Mouse (Mus musculus): ENCODE results near the gene Abcf1. TPM values are rescaled to one million over a fixed set of nuclear protein-coding genes. Genes with fewer than 3 reads are reported as not detected.

Abcf1 gene
- total and polyA plus RNA-seq, 2 experiments from 2014 or later: 47.7 to 94.5 TPM

DNA sequence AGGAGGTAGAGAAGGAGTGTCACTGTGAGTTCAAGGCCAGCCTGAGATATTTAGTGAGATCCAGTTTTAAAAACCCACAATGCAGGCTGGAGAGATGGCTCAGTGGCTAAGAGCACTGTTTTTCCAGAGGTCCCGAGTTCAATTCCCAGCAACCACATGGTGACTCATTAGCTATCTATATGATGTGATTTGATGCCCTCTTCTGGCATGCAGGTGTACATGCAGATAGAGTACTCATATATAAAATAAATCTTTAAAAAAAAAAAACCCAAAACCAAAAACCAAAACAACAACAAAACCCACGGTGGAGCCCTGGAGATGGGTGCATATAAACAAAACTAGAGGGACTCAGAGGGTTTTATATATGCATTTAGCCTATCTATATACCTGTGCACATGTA is 62.0 kb downstream of the Abcf1 start:
- no peak overlapping the region for H3K9ac ChIP-seq (replicated peaks; ENCODE audit: low read length)
- no peaks in the 10 kb centered on the region for H3K9me3 ChIP-seq (ENCODE audit: low read length)
- peak; percentile 31; the same call in 1 of the 2 replicates for TF ChIP-seq CTCF (IDR thresholded peaks at IDR 0.05; ENCODE audit: low read depth)
- no peak overlapping the region for H3K4me3 ChIP-seq (ENCODE audit: low read length)
- no peak overlapping the region for H3K27ac ChIP-seq
- DNase-seq (ENCODE audit: low spot score) (no peak), ATAC-seq (no peak)
- no peak overlapping the region for H3K4me2 ChIP-seq (ENCODE audit: low read depth, low read length)
- peaks cover 24% of the 10 kb centered on the region for H3K36me3 ChIP-seq (ENCODE audit: insufficient read depth, low read length)
- peaks cover 14% of the 10 kb centered on the region for H3K4me1 ChIP-seq (ENCODE audit: insufficient read depth, low read length)
- H3K27me3 ChIP-seq (ENCODE audit: insufficient read depth, low read length): no peaks in the 10 kb centered on the region
- 78% methylated on average over 2 of the region's 2 CpGs for WGBS

MicroRNA genes within 50 kb of the gene (microRNA counts, 519-probe panel; counts per million panel counts)
- microRNA mmu-miR-1894-3p (948 counts per million, percentile 11 among the panel's probes with 10 or more counts), microRNA mmu-miR-1894-5p (not detected), microRNA mmu-miR-877 (not detected)

Small RNAs within 50 kb of the gene (microRNA-seq; reads per million reads assigned to microRNA genes)
- gene Mir1894 (0 to 0.36 reads per million in 2 experiments), gene Mir877 (106 to 119 reads per million in 2 experiments)

Other genes with a start within 250 kb of the Abcf1 start
- 13.7 and 19.4 TPM in 2 replicates for gene Ier3, start 148.1 kb downstream of the Abcf1 start, total RNA-seq (2014; rRNA removed)
- gene Ier3, start 148.1 kb downstream of the Abcf1 start, polyA plus RNA-seq (2015; fragmentation: Nextera tagmentation; extraction: Ambion mirVana): 18.3 and 19.4 TPM in 2 replicates
- 94.1 and 142 TPM in 2 replicates for gene Flot1, start 146.5 kb downstream of the Abcf1 start, total RNA-seq (2014; rRNA removed)
- gene Flot1, start 146.5 kb downstream of the Abcf1 start, polyA plus RNA-seq (2015; fragmentation: Nextera tagmentation; extraction: Ambion mirVana): 162 TPM in 2 replicates
- gene Tubb5, start 131.5 kb downstream of the Abcf1 start, total RNA-seq (2014; rRNA removed): 3,311 and 3,326 TPM in 2 replicates
- gene Tubb5, start 131.5 kb downstream of the Abcf1 start, polyA plus RNA-seq (2015; fragmentation: Nextera tagmentation; extraction: Ambion mirVana): 1,502 and 1,606 TPM in 2 replicates
- 14.7 and 26.7 TPM in 2 replicates for gene Mdc1, start 128.2 kb downstream of the Abcf1 start, total RNA-seq (2014; rRNA removed)
- 3.9 and 4.1 TPM in 2 replicates for gene Mdc1, start 128.2 kb downstream of the Abcf1 start, polyA plus RNA-seq (2015; fragmentation: Nextera tagmentation; extraction: Ambion mirVana)
- 14.7 and 27.2 TPM in 2 replicates for gene Nrm, start 108.4 kb downstream of the Abcf1 start, total RNA-seq (2014; rRNA removed)
- gene Nrm, start 108.4 kb downstream of the Abcf1 start, polyA plus RNA-seq (2015; fragmentation: Nextera tagmentation; extraction: Ambion mirVana): 24.6 and 25.7 TPM in 2 replicates
- 32.0 and 34.3 TPM in 2 replicates for gene Ppp1r18, start 104.2 kb downstream of the Abcf1 start, total RNA-seq (2014; rRNA removed)
- gene Ppp1r18, start 104.2 kb downstream of the Abcf1 start, polyA plus RNA-seq (2015; fragmentation: Nextera tagmentation; extraction: Ambion mirVana): 18.4 and 19.3 TPM in 2 replicates
- gene Dhx16, start 89.9 kb downstream of the Abcf1 start, total RNA-seq (2014; rRNA removed): 31.3 and 33.2 TPM in 2 replicates
- gene Dhx16, start 89.9 kb downstream of the Abcf1 start, polyA plus RNA-seq (2015; fragmentation: Nextera tagmentation; extraction: Ambion mirVana): 22.9 and 23.1 TPM in 2 replicates
- gene 2310061I04Rik, start 72.3 kb downstream of the Abcf1 start, total RNA-seq (2014; rRNA removed): 39.8 and 49.2 TPM in 2 replicates
- 69.0 and 74.3 TPM in 2 replicates for gene 2310061I04Rik, start 72.3 kb downstream of the Abcf1 start, polyA plus RNA-seq (2015; fragmentation: Nextera tagmentation; extraction: Ambion mirVana)
- 163 and 169 TPM in 2 replicates for gene Atat1, start 59.7 kb downstream of the Abcf1 start, total RNA-seq (2014; rRNA removed)
- 222 and 225 TPM in 2 replicates for gene Atat1, start 59.7 kb downstream of the Abcf1 start, polyA plus RNA-seq (2015; fragmentation: Nextera tagmentation; extraction: Ambion mirVana)
- 42.9 and 45.9 TPM in 2 replicates for gene Mrps18b, start 53.4 kb downstream of the Abcf1 start, total RNA-seq (2014; rRNA removed)
- 66.6 and 72.2 TPM in 2 replicates for gene Mrps18b, start 53.4 kb downstream of the Abcf1 start, polyA plus RNA-seq (2015; fragmentation: Nextera tagmentation; extraction: Ambion mirVana)
- gene Ppp1r10, start 53.3 kb downstream of the Abcf1 start, total RNA-seq (2014; rRNA removed): 37.5 and 44.0 TPM in 2 replicates
- 20.3 and 22.5 TPM in 2 replicates for gene Ppp1r10, start 53.3 kb downstream of the Abcf1 start, polyA plus RNA-seq (2015; fragmentation: Nextera tagmentation; extraction: Ambion mirVana)
- 101 and 106 TPM in 2 replicates for gene Gnl1, start 10.1 kb upstream of the Abcf1 start, total RNA-seq (2014; rRNA removed)
- gene Gnl1, start 10.1 kb upstream of the Abcf1 start, polyA plus RNA-seq (2015; fragmentation: Nextera tagmentation; extraction: Ambion mirVana): 75.8 and 76.2 TPM in 2 replicates
- 39.9 and 46.7 TPM in 2 replicates for gene Prr3, start 10.5 kb upstream of the Abcf1 start, total RNA-seq (2014; rRNA removed)
- gene Prr3, start 10.5 kb upstream of the Abcf1 start, polyA plus RNA-seq (2015; fragmentation: Nextera tagmentation; extraction: Ambion mirVana): 72.7 and 81.9 TPM in 2 replicates
- gene H2-T24, start 50.8 kb upstream of the Abcf1 start, total RNA-seq (2014; rRNA removed): 0.10 and 0.11 TPM in 2 replicates
- gene H2-T24, start 50.8 kb upstream of the Abcf1 start, polyA plus RNA-seq (2015; fragmentation: Nextera tagmentation; extraction: Ambion mirVana): 7.1 and 7.7 TPM in 2 replicates
- 6.6 and 7.3 TPM in 2 replicates for gene H2-T23, start 63.1 kb upstream of the Abcf1 start, total RNA-seq (2014; rRNA removed)
- 8.8 and 9.4 TPM in 2 replicates for gene H2-T23, start 63.1 kb upstream of the Abcf1 start, polyA plus RNA-seq (2015; fragmentation: Nextera tagmentation; extraction: Ambion mirVana)
- 10.0 and 15.4 TPM in 2 replicates for gene H2-T22, start 73.0 kb upstream of the Abcf1 start, total RNA-seq (2014; rRNA removed)
- gene H2-T22, start 73.0 kb upstream of the Abcf1 start, polyA plus RNA-seq (2015; fragmentation: Nextera tagmentation; extraction: Ambion mirVana): 9.1 and 11.8 TPM in 2 replicates
- not detected in 2 replicates for gene Gm6034, start 73.2 kb upstream of the Abcf1 start, total RNA-seq (2014; rRNA removed)
- not detected in 2 replicates for gene Gm6034, start 73.2 kb upstream of the Abcf1 start, polyA plus RNA-seq (2015; fragmentation: Nextera tagmentation; extraction: Ambion mirVana)
- not detected in 2 replicates for gene Gm11127, start 88.6 kb upstream of the Abcf1 start, total RNA-seq (2014; rRNA removed)
- gene Gm11127, start 88.6 kb upstream of the Abcf1 start, polyA plus RNA-seq (2015; fragmentation: Nextera tagmentation; extraction: Ambion mirVana): not detected in 2 replicates
- not detected in 2 replicates for gene Gm19684, start 151.9 kb upstream of the Abcf1 start, total RNA-seq (2014; rRNA removed)
- gene Gm19684, start 151.9 kb upstream of the Abcf1 start, polyA plus RNA-seq (2015; fragmentation: Nextera tagmentation; extraction: Ambion mirVana): not detected in 2 replicates
- gene Gm7030, start 159.7 kb upstream of the Abcf1 start, total RNA-seq (2014; rRNA removed): not detected in 2 replicates
- gene Gm7030, start 159.7 kb upstream of the Abcf1 start, polyA plus RNA-seq (2015; fragmentation: Nextera tagmentation; extraction: Ambion mirVana): not detected in 2 replicates
- not detected in 2 replicates for gene Gm8909, start 198.8 kb upstream of the Abcf1 start, total RNA-seq (2014; rRNA removed)
- 0.28 and 0.35 TPM in 2 replicates for gene Gm8909, start 198.8 kb upstream of the Abcf1 start, polyA plus RNA-seq (2015; fragmentation: Nextera tagmentation; extraction: Ambion mirVana)
- gene H2-T3, start 220.5 kb upstream of the Abcf1 start, total RNA-seq (2014; rRNA removed): not detected in 2 replicates
- gene H2-T3, start 220.5 kb upstream of the Abcf1 start, polyA plus RNA-seq (2015; fragmentation: Nextera tagmentation; extraction: Ambion mirVana): not detected in 2 replicates

Data from hindbrain, postnatal 0 days (tissue).